Mouse (Mus musculus) ovary, postnatal 36 days (tissue): ENCODE data around the gene Faim.
A peak's percentile ranks its signal among the peaks of the same experiment; 100 is the strongest.

Source experiments
- DNase-seq: peaks from one replicate; pipeline ENCODE4 v3.0.0; 2022; ENCODE audit warnings: low spot score, mixed read lengths

The Faim gene

DNA sequence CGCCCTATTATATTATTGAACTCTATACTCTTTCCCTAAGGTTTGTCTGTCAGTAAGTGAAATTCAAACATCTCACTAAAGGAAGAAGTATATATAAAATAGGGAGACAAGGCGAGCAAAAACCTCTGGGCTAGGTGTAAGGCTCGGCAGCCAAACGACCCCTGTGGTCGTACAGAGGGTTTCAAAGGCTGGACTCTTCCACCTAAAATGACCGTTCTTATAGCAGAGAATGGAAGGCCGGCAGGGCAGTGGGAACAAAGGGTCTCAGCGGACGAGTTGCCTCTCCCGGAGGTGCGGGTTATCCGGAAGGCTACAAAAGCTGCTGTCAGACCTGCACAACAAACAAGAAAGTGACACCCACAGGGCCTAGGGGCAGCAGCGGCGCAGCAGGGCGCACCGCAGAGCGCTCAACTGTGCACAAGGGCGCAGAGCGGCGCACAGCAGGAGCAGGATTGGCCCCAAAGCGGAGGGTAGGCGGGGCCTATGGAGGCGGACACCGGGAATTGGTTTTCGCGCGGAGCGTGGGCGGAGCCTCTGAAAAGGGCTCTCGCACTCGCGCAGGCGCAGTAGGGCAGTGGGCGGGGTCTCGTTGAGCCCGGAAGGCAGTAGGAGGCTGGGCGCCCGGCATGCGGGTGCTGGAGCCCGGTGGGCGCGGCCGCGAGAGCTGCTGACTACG, at the start of gene Faim:
TSS of gene Faim (plus strand) at position 574 of the 676 bp plus-strand sequence.
- DNase-seq, result peak; percentile 100

DNA sequence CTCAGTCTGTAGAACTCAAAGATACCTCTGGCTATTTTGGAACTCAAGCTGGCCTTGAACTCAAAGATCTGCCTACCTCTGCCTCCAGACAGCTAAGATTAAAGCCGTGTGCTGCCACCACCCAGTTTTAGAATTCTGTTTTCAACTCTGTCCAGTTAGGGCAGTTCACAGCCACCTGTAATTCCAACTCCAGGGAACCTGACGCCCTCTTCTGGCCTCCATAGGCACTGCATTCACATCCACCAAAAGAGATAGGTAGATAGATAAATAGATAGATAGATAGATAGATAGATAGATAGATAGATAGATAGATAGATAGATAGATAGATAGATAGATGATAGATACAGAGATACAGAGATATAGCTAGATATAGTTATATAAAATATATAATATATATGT, 46.9 kb upstream of the Faim start:
- DNase-seq, result no peak

DNA sequence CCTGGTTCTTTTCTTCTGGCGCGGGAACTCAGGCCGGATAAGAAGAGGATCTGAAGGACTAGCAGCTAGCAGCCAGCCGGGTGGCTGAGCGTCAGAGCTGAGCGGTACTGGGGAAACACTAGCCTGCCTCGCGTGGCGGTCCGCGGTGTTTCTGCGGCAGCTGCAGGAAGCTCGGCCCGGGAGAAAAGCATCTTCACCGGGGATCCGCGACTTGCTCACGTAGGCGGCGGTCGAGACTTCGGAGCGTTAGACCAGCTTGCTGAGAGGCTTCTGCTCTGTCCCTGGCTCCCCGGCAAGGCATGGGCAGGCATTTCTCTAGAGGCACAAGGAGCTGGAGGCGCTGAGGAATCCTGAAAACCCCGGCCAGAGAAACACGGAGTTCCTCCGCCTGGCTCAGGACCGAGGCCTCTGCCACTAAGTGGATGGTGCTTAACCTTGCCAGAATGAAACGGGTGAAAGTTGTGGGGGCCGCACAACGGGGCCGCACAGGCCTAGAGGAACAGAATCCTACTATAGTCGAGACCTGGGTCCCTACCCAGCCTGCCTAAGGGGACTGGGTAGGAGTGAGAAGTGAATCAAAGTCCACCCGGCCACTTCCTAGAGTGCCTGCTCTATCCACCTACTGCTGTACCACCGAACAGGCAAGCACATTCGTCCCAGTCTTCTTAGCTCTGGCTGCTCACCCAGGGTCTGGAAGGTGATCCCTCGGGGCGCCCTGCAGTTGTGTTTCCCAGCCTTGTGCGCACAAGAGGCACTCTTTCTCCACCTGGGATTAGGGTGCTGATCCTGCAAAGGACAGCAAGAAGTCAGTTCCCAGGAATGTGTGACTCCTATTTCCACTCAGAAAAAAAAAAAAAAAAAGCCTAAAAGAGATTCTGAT, 33.8 kb upstream of the Faim start:
- DNase-seq, result no peak

DNA sequence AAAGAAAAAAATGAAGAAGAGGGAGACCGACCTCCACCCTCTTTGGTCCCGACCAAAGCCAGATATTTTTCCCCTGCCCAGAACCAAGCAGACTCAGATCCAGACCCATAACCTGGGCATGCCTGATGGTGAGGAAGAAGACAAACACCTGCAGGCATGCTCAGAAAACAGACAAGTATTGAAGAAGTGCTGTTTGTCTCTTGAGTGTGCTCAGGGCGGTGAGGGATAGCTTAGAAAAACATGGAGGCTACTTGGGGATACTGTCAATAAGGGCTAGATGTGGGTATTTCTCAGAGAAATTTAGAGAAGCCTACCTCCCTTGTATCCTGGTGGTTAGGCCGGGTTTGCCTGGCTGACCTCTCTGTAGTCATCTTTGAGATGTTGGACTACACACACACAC, 32.9 kb upstream of the Faim start:
- DNase-seq, result no peak

DNA sequence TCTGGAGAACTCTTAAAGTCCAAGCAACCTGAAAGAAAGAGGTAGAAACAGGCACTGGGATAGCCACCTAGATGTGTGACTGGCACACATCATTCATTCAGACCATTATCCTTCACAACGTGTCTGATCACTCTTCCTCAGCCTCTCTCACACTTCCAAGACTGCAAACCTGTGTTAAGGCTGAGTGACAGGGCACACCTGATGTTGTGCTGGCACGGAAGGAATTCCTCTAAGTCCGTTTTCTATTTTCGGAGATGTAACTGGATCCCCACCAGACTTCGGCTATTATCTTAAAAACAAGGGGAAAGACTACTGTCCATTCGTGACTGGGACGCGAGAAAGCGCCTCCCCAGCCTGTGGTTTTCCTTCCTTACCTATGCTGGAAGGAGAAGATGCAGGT, 32.3 kb upstream of the Faim start:
- no peak for DNase-seq

DNA sequence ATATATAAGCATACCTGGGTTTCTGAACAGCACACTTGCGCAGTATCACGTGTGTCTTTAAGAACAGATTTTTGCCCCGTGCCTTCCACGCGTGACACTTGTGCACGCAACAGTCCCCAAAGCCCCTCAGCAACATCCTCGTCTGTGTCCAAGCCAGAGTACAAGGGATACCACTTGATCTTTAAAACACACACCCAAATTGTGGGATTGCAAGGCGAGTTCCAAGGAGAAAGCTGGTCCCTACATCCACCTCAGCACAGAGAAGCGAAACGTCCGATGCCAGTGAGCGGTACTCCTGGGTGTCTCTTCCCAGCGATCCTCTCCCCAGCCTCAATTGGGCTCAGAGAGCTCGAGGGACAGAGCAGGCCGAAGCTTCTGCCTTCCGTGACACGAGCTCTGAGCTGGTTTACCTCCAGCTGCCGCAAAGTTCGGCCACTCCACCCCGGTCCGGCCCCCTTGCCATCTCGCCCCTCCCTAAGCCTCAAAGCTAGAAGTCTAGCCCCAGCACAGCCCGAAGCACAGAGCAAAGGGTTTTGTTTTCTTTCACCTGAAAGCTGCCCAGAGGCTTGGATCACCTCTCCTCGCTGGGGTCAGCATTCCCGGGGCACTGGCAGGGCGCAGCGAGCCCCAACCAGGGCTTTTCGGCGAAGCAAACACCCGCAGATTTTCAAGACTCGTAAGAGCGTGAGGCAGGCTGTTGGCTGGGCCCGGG, 31.6 kb upstream of the Faim start:
- DNase-seq, result peak; percentile 77

DNA sequence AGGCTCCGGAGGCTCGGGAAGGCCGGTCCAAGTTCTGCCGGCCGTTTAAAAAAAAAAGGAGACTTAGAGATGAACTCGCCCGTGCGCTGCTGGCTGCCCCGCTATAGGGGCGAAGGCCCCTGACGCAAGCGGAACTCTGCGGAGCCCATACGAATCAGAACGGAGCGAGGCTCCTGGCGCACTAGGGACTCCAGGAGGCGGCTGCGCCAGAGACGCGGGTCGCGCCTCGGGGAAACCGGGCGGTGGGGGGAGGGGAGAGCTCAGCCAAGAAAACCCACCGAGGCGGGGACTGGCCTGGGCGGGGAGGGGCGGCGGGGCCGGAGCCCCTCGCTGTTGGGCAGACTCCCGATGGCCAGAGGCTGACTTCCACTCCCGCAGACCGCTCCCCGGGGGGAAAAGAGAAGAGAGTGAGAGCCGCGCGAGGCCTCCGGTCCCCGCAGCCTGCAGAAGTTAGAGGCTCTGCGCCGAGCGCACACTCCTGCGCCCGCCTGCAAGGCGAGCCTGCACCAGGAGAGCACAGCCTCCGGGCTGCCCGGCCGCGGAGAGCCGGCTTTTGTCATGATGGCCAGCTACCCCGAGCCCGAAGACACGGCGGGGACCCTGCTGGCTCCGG, 31.0 kb upstream of the Faim start, which contains the start of gene Foxl2:
TSS of gene Foxl2 (plus strand) at position 186 of the 613 bp plus-strand sequence.
- DNase-seq, result peak; percentile 86

DNA sequence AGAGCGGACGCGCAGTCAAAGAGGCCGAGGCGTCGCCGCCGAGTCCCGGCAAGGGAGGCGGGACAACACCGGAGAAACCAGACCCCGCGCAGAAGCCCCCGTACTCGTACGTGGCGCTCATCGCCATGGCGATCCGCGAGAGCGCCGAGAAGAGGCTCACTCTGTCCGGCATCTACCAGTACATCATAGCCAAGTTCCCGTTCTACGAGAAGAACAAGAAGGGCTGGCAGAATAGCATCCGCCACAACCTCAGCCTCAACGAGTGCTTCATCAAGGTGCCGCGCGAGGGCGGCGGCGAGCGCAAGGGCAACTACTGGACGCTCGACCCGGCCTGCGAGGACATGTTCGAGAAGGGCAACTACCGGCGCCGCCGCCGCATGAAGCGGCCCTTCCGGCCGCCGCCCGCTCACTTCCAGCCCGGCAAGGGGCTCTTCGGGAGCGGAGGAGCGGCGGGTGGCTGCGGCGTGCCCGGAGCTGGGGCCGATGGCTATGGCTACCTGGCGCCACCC, 30.4 kb upstream of the Faim start:
- DNase-seq, result peak; percentile 67

GRCm38 (mm10) chr9:98956591-98957381, 29.4 kb upstream of the Faim start:
- peak; percentile 59 for DNase-seq

- no peak for DNase-seq
Measured at GRCm38 (mm10) chr9:98957751-98958351, 28.3 kb upstream of the Faim start.

DNA sequence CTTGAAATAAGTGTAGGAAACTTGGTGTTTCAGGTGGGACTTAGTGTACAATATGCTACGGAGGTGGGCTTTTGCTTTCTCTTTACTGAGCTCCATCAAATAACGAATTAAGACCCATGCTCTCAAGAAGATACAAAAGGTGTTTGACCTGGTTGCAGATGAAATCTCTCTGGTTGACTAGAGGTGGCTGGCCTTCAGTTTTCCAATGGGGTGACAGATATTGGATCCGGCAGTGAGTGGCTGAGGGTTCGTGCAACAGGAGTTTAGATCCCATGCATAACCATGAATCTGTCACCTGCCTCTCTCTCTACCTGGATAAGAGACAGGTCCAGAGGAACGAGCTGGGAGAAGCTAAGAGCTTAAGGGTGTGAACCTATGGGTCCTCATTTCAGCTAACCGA, 27.5 kb upstream of the Faim start:
- DNase-seq, result no peak

DNA sequence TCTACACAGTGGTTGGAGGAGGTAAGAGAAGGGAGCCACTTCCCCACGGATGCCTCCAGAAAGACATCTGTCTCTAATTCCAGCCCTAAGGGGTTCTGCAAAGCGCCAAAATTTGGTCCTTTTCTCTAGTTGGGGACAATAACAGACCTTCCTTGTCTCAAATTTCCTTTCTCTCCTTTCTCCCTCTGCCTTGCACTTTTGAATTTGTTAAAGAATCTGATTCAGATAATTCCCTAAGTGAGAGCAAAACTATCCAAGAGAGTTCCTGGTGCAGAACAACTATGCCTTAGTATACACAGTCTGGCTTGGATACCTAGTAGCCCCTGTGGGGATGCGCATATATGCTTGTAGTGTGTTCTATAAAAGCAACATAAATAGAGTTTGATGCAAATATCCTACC, 26.3 kb upstream of the Faim start:
- DNase-seq, result no peak

DNA sequence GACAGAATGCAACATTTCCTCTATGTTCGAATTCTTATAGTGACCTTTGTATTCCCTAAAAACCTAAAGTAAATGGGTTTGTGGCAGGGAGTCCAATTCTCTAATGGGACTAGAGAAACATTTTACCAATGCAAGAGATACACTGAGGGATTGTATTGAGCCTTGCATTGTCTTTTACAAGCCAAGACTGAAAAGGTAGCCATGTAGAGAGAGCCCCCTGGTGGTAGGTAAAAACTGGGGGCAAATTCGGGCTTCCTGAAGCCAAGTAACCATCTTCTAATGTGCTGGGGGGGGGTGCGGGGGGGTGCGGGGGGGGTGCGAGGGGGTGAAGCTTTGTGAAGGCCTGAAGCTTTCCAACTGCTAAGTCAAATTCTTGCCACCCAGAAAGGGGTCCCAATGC, 25.8 kb upstream of the Faim start:
- DNase-seq, result no peak

- DNase-seq, result no peak
Measured at GRCm38 (mm10) chr9:98961591-98962477, 24.3 kb upstream of the Faim start.

DNA sequence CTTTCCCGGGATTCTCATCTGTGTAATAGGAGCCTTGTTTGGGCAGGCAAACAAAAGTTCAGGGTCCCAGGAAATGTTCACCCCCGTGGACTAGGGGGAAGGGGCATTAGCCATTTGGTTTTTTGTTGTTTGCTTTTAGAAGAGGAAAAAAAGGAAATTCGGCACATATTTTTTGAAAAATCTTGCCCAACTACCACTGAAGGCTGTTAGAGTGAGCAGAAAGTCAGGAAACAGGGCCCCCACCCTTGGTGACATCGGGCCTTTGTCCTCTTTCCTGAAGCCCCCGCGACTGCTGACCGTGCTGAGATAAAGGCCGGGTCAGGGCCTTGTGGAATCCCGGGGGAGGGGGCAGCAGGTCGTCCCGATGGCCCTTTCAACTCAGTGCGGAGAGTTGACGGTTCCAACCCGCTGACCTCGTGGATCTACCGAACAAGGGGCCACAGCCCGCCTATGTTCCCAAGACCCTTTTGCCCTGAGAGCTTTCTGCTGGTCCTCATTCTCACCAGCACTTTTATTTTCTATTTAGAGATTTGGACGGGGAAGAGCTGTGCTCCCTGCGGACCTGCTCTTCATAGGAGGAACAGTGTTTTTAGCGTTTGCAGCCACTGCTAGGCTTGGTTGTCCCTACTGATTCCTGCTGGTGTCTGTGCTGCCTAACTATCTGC, 23.6 kb upstream of the Faim start:
- peak; percentile 44 for DNase-seq

DNA sequence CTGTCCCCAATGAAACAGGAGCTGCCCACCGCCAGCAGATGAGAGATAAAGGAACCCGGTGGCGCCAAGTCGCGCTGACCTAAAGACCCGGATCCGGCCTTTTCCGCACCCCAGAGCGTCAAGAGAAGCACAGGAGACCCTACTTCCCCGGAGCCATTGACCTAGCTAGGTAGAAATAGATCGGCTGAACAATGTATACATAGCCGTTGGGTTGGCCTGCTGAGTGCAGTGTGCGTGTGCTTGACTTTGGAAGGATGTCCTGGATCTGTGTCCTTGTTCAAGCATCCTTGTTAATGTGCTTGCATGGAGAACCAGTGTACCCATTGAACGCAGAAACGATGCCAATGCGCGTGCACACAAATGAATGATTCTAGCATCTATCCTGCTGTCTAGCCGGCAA, 22.5 kb upstream of the Faim start:
- DNase-seq, result no peak

DNA sequence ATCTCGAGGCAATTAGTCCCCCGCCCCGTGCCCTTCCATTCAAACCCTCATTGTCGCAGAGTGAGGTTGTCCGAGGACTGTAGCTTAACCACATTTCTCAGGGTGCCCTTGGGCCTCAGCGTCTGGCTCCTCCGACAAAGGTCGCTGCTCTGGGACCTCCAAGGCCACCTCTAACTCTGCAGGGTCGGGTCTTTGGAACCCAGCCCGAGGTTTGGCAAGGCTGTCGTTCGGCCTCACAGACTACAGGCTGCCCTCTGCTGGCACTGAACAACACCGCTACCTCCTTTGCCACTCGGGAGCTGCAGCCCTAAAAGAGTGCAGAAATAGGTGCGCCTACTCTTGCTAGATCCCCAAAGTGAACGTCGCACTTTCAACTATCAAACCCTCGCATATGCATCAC, 21.1 kb upstream of the Faim start:
- peak; percentile 87 for DNase-seq

- DNase-seq, result peak; percentile 57
Measured at GRCm38 (mm10) chr9:98973101-98973521, 13.1 kb upstream of the Faim start.

DNA sequence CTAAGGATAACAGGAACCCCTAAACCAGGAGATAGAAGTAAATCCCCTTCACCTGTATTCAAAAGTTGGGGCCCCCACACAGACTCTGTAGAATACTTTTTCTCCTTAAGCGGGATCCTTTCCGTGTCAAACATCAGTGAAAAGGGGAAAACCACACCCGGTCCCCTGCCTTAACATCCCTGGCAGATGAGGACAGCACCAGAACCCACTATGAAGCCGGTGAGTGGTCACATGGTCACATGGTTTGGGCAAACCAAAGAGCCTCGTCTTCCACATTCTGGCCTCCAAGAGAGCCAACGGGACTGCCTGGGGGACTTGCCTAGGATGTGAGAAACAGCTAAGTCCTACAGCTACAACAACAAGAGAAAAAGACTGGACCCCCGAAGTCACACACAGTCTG, 12.6 kb upstream of the Faim start:
- no peak for DNase-seq
